Mouse (Mus musculus): ENCODE data around the gene Edc3. TPM values are rescaled to one million over a fixed set of nuclear protein-coding genes. Genes with fewer than 3 reads are reported as not detected.
A peak's percentile ranks its signal among the peaks of the same experiment; 100 is the strongest.

Edc3 gene
- total RNA-seq, 2 experiments from 2014 or later, result 8.2 to 10.3 TPM

- intact Hi-C loops (cut with DNase I), result no loop called here
- no peak for DNase-seq
These were observed 89.1 kb downstream of the Edc3 start for GRCm38 (mm10) chr9:57797456-57797855.

- intact Hi-C loops (cut with DNase I), result loop anchor here (2.0 kb wide), 1 partner anchor 32 kb away; no protein-coding TSS in a partner anchor
- peak; percentile 51 to 55 for DNase-seq
These were observed 90.4 kb downstream of the Edc3 start for GRCm38 (mm10) chr9:57798725-57799253.

DNA sequence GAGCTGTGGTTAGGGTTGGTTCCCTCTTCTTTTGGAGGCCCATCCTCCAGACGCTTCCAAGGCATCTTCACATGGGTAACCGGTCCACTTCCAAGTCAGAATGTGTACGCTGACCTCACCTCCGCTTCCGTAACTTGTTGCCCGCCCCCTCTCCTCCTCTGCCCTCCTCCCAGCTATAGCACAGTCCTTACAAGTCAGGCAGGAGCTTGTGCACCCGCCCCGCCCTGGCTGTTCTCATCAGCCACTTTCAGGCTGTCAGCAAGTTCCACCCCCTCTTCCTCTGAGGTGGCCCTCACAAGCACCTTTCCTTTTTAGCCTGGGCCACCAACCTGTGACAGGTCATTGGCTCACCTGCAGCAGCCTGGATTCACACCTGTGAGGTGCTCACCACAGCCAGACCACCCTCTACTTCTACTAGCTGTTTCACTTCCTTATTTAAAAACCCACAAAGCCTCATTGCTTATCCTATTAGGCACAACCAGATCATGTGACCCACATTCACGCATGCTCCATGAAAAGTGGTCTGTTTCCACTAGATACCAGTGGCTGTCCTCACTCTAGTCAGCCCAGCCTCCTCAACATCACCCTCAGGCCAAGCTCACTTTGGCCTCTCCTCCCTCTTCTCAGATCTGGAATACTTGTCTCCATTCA, 92.1 kb downstream of the Edc3 start:
- intact Hi-C loops (cut with DNase I), result no loop called here
- no peak for DNase-seq

Other genes starting within 250 kb of the Edc3 start
- gene Scamp5, start 240.5 kb upstream of the Edc3 start, total RNA-seq (2021), result 1 to 10 TPM; 9.5 to 9.6 TPM
- 1 to 10 TPM; 3.4 to 5.7 TPM for gene Rpp25, start 204.5 kb upstream of the Edc3 start, total RNA-seq (2021)
- 1,000 to 10,000 TPM; 2,186 to 2,217 TPM for gene Cox5a, start 187.3 kb upstream of the Edc3 start, total RNA-seq (2021)
- 1 to 10 TPM; 8.0 to 9.1 TPM for gene Fam219b, start 171.0 kb upstream of the Edc3 start, total RNA-seq (2021)
- 100 to 1,000 TPM; 129 to 131 TPM for gene Mpi, start 155.8 kb upstream of the Edc3 start, total RNA-seq (2021)
- 10 to 100 TPM; 34.3 to 35.4 TPM for gene Scamp2, start 147.6 kb upstream of the Edc3 start, total RNA-seq (2021)
- gene Ulk3, start 119.1 kb upstream of the Edc3 start, total RNA-seq (2021), result 10 to 100 TPM in 1 of 2 experiments, 1 to 10 TPM in 1; 8.3 to 10.1 TPM
- not detected for gene Cplx3, start 102.3 kb upstream of the Edc3 start, total RNA-seq (2021)
- gene Lman1l, start 87.8 kb upstream of the Edc3 start, total RNA-seq (2021), result not detected
- 10 to 100 TPM; 35.9 to 44.5 TPM for gene Csk, start 54.9 kb upstream of the Edc3 start, total RNA-seq (2021)
- gene Cyp1a2, start 24.8 kb upstream of the Edc3 start, total RNA-seq (2021), result not detected
- gene Cyp1a1, start 20.6 kb upstream of the Edc3 start, total RNA-seq (2021), result not detected
- gene Clk3, start 57.3 kb downstream of the Edc3 start, total RNA-seq (2021), result 10 to 100 TPM; 35.2 to 37.9 TPM
- 1 to 10 TPM; 4.4 to 7.0 TPM for gene Arid3b, start 128.3 kb downstream of the Edc3 start, total RNA-seq (2021)
- 10 to 100 TPM; 69.4 to 81.8 TPM for gene Ubl7, start 202.4 kb downstream of the Edc3 start, total RNA-seq (2021)
- gene Sema7a, start 231.6 kb downstream of the Edc3 start, total RNA-seq (2021), result 10 to 100 TPM; 45.2 to 48.3 TPM